Mouse (Mus musculus) testis, adult 2 months (tissue): ENCODE measurements at regions not wholly inside any gene's neighbourhood (a gene's known extent, or its start where the extent isn't known, plus 50 kb on each side); places are given as distances from the start of the nearest gene placed in this dataset.

Source experiments
- CTCF ChIP-seq: fragments of 200-500 bp; IDR thresholded peaks from 2 replicates; pipeline ENCODE4 v1.5.1; 2012; ENCODE audit warnings: low read depth, mild to moderate bottlenecking, inconsistent platforms, low read length, moderate library complexity; ENCODE audit not compliant: control insufficient read depth, insufficient read depth, insufficient replicate concordance
- POLR2A ChIP-seq: fragments of 200-500 bp; IDR thresholded peaks from 2 replicates; pipeline ENCODE4 v1.6.1; 2012; ENCODE audit warnings: low read depth, mild to moderate bottlenecking, inconsistent platforms, low read length, moderate library complexity; ENCODE audit not compliant: control insufficient read depth

GRCm38 (mm10) chr9:67646820-67647219, 87.3 kb upstream of the Tln2 start:
- TF ChIP-seq CTCF (no peak), POLR2A (no peak)
